Mouse (Mus musculus) forebrain, embryonic 10.5 days (tissue): Measurements from ENCODE around the gene Fam192a. TPM values are rescaled to one million over a fixed set of nuclear protein-coding genes. Genes with fewer than 3 reads are reported as not detected.

Experiments
- DNase-seq: peaks from one replicate; pipeline ENCODE4 v3.0.0-alpha.2; 2017; ENCODE audit warnings: low spot score; ENCODE audit errors: extremely low spot score
- H3K27ac ChIP-seq: fragments of 300-500 bp; sonication (generic); 2 replicates; pipeline ENCODE4 v1.5.1; 2016; ENCODE audit warnings: mild to moderate bottlenecking
- H3K27me3 ChIP-seq: fragments of 300-500 bp; sonication (generic); 2 replicates; pipeline ENCODE4 v1.6.1; 2016; ENCODE audit warnings: mild to moderate bottlenecking; ENCODE audit not compliant: poor library complexity, severe bottlenecking
- H3K36me3 ChIP-seq: fragments of 300-500 bp; sonication (generic); replicated peaks from 2 replicates; pipeline ENCODE4 v1.6.1; 2016; ENCODE audit warnings: mild to moderate bottlenecking, moderate library complexity
- H3K4me1 ChIP-seq: fragments of 300-500 bp; sonication (generic); 2 replicates; pipeline ENCODE4 v1.6.1; 2016
- H3K4me3 ChIP-seq: fragments of 300-500 bp; sonication (generic); 2 replicates; pipeline ENCODE4 v1.5.1; 2016; ENCODE audit warnings: mild to moderate bottlenecking, moderate library complexity
- H3K9me3 ChIP-seq: fragments of 300-500 bp; sonication (generic); 2 replicates; pipeline ENCODE4 v1.6.1; 2016; ENCODE audit warnings: mild to moderate bottlenecking, moderate library complexity
- WGBS: fragments of 180-500 bp; shearing (Covaris S2); methylation state at CpG from one replicate; pipeline ENCODE4 v1.1.7; 2016; 5-methylcytosine and 5-hydroxymethylcytosine counted together
- polyA plus RNA-seq: library from polyadenylated mRNA; unstranded; fragments of >200 nt; fragmentation: Nextera tagmentation; extraction: Ambion mirVana; gene quantifications from 2 replicates; pipeline ENCODE4 v1.2.1, GENCODE M21; 2016

Fam192a gene
- polyA plus RNA-seq, 1 experiment from 2014 or later = 90.1 TPM

- Histone ChIP-seq H3K4me1 (peaks cover 31% of the 10 kb centered on the region), H3K9me3 (no peaks in the 10 kb centered on the region), H3K27me3 (no peaks in the 10 kb centered on the region), H3K4me3 (peak overlapping the region; percentile 69), H3K27ac (peak overlapping the region; percentile 93), H3K36me3 (no peaks in the 10 kb centered on the region)
- no peak for DNase-seq
- under 1% methylated on average over 51 of the region's 51 CpGs for WGBS
Observed at GRCm38 (mm10) chr8:94601034-94601606, 677 bp downstream of the Fam192a start.

- 35% methylated on average over 5 of the region's 5 CpGs for WGBS
- peak overlapping the region; percentile 69 for H3K4me3 ChIP-seq
- no peak for DNase-seq
- H3K27ac ChIP-seq = peak overlapping the region; percentile 93
- H3K9me3 ChIP-seq = no peaks in the 10 kb centered on the region
- H3K27me3 ChIP-seq = no peaks in the 10 kb centered on the region
- peaks cover 4% of the 10 kb centered on the region; the same call in 1 of the 2 replicates for H3K36me3 ChIP-seq
- H3K4me1 ChIP-seq = peaks cover 31% of the 10 kb centered on the region
Observed at GRCm38 (mm10) chr8:94600478-94600877, 1.3 kb downstream of the Fam192a start.

GRCm38 (mm10) chr8:94594211-94594610 is 7.6 kb downstream of the Fam192a start:
- Histone ChIP-seq H3K27me3 (no peaks in the 10 kb centered on the region), H3K9me3 (no peaks in the 10 kb centered on the region), H3K36me3 (peaks cover 16% of the 10 kb centered on the region), H3K4me1 (no peaks in the 10 kb centered on the region), H3K4me3 (no peak overlapping the region), H3K27ac (no peak overlapping the region)
- WGBS = 85% methylated on average over 1 of the region's 1 CpGs
- DNase-seq = no peak

- no peak for DNase-seq
- H3K4me1 ChIP-seq = no peaks in the 10 kb centered on the region
- WGBS = 89% methylated on average over 4 of the region's 4 CpGs
Observed at GRCm38 (mm10) chr8:94591691-94592090, 10.1 kb downstream of the Fam192a start.

GRCm38 (mm10) chr8:94584238-94584817 is 17.5 kb downstream of the Fam192a start:
- Histone ChIP-seq H3K4me1 (no peaks in the 10 kb centered on the region), H3K36me3 (peaks cover 97% of the 10 kb centered on the region), H3K4me3 (no peak overlapping the region), H3K27ac (no peak overlapping the region), H3K9me3 (no peaks in the 10 kb centered on the region), H3K27me3 (no peaks in the 10 kb centered on the region)
- no peak for DNase-seq
- WGBS = 67% methylated on average over 4 of the region's 4 CpGs

More at GRCm38 (mm10) chr8:94591691-94592090, 10.1 kb downstream of the Fam192a start:
- no peak overlapping the region for H3K4me3 ChIP-seq
- H3K27me3 ChIP-seq = no peaks in the 10 kb centered on the region
- H3K9me3 ChIP-seq = no peaks in the 10 kb centered on the region
- H3K36me3 ChIP-seq = peaks cover 41% of the 10 kb centered on the region
- H3K27ac ChIP-seq = no peak overlapping the region

- 93% methylated on average over 6 of the region's 6 CpGs for WGBS
- peaks cover 97% of the 10 kb centered on the region for H3K36me3 ChIP-seq
- no peaks in the 10 kb centered on the region for H3K27me3 ChIP-seq
Observed at GRCm38 (mm10) chr8:94582569-94582968, 19.2 kb downstream of the Fam192a start.

GRCm38 (mm10) chr8:94581820-94582483 is 19.8 kb downstream of the Fam192a start:
- no peaks in the 10 kb centered on the region for H3K4me1 ChIP-seq
- peaks cover 97% of the 10 kb centered on the region for H3K36me3 ChIP-seq
- DNase-seq = no peak
- no peak overlapping the region for H3K27ac ChIP-seq
- H3K4me3 ChIP-seq = no peak overlapping the region
- H3K27me3 ChIP-seq = no peaks in the 10 kb centered on the region
- 87% methylated on average over 7 of the region's 7 CpGs for WGBS
- no peaks in the 10 kb centered on the region for H3K9me3 ChIP-seq

More at GRCm38 (mm10) chr8:94582569-94582968, 19.2 kb downstream of the Fam192a start:
- Histone ChIP-seq H3K27ac (no peak overlapping the region), H3K4me1 (no peaks in the 10 kb centered on the region), H3K9me3 (no peaks in the 10 kb centered on the region), H3K4me3 (no peak overlapping the region)
- DNase-seq = no peak

- WGBS = 92% methylated on average over 4 of the region's 4 CpGs
- H3K4me1 ChIP-seq = peaks cover 5% of the 10 kb centered on the region; the same call in 1 of the 2 replicates
- H3K27me3 ChIP-seq = no peaks in the 10 kb centered on the region
- peaks cover 79% of the 10 kb centered on the region for H3K36me3 ChIP-seq
- no peak for DNase-seq
- no peak overlapping the region for H3K4me3 ChIP-seq
- no peak overlapping the region for H3K27ac ChIP-seq
- H3K9me3 ChIP-seq = no peaks in the 10 kb centered on the region
Observed at GRCm38 (mm10) chr8:94575148-94575547, 26.6 kb downstream of the Fam192a start.

- H3K9me3 ChIP-seq = no peaks in the 10 kb centered on the region
- DNase-seq = no peak
- H3K4me1 ChIP-seq = peaks cover 12% of the 10 kb centered on the region; the same call in 1 of the 2 replicates
- 92% methylated on average over 16 of the region's 16 CpGs for WGBS
- H3K36me3 ChIP-seq = peaks cover 72% of the 10 kb centered on the region
- H3K27me3 ChIP-seq = no peaks in the 10 kb centered on the region
- no peak overlapping the region for H3K4me3 ChIP-seq
- H3K27ac ChIP-seq = no peak overlapping the region
Observed at GRCm38 (mm10) chr8:94574159-94574907, 27.5 kb downstream of the Fam192a start.

GRCm38 (mm10) chr8:94571896-94572295 is 29.9 kb downstream of the Fam192a start:
- Histone ChIP-seq H3K27ac (no peak overlapping the region), H3K4me1 (peaks cover 25% of the 10 kb centered on the region), H3K4me3 (no peak overlapping the region), H3K36me3 (peaks cover 51% of the 10 kb centered on the region), H3K27me3 (no peaks in the 10 kb centered on the region), H3K9me3 (no peaks in the 10 kb centered on the region)
- 80% methylated on average over 2 of the region's 2 CpGs for WGBS
- no peak for DNase-seq

GRCm38 (mm10) chr8:94569419-94569818 is 32.4 kb downstream of the Fam192a start:
- no peaks in the 10 kb centered on the region for H3K27me3 ChIP-seq
- peaks cover 30% of the 10 kb centered on the region for H3K36me3 ChIP-seq
- 71% methylated on average over 1 of the region's 1 CpGs for WGBS
- H3K9me3 ChIP-seq = no peaks in the 10 kb centered on the region
- 0 out of 2 replicates have a peak overlapping the region, but pooled peaks have one; percentile 2 for H3K27ac ChIP-seq
- DNase-seq = no peak
- H3K4me3 ChIP-seq = no peak overlapping the region
- peaks cover 44% of the 10 kb centered on the region for H3K4me1 ChIP-seq

- DNase-seq = no peak
- H3K4me3 ChIP-seq = no peak overlapping the region
- H3K4me1 ChIP-seq = peaks cover 44% of the 10 kb centered on the region
- no peaks in the 10 kb centered on the region for H3K27me3 ChIP-seq
- peaks cover 18% of the 10 kb centered on the region for H3K36me3 ChIP-seq
- H3K9me3 ChIP-seq = no peaks in the 10 kb centered on the region
- WGBS = 90% methylated on average over 8 of the region's 8 CpGs
- peak overlapping the region; percentile 36; the same call in 1 of the 2 replicates for H3K27ac ChIP-seq
Observed at GRCm38 (mm10) chr8:94568098-94568497, 33.7 kb downstream of the Fam192a start.
